Mouse (Mus musculus) lung, adult 2 months (tissue): Measurements from ENCODE around the gene Dgki.

ENCODE experiments used
- CTCF ChIP-seq: fragments of 200-500 bp; IDR thresholded peaks from 2 replicates; pipeline ENCODE4 v1.5.1; 2011; ENCODE audit warnings: mild to moderate bottlenecking, low read length, control low read depth; ENCODE audit not compliant: insufficient read depth
- POLR2A ChIP-seq: fragments of 200-500 bp; IDR thresholded peaks from 2 replicates; pipeline ENCODE4 v1.6.1; 2011; ENCODE audit warnings: low read depth, mild to moderate bottlenecking, control low read depth, low read length, borderline replicate concordance; ENCODE audit errors: extremely low read depth

DNA sequence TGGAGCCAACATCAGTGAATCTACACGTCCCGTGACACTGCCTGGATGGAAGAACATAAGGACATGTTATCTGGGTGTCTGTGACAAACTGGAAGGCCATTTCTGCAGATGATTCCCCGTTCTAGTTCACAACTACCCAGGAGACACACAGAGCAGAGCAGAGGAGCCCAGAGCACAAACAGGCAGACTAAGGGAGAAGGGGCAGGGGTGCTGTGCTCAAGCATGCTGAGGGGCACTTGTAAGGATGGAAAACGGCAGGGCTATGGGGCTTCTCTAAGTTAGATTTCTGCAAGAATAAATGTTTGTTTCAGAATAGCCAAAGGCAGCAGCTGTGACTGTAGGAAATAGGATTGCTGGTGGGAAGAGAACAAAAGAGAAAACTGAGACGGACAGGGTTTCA lies 408.2 kb downstream of the Dgki start:
- TF ChIP-seq POLR2A: no peak
- TF ChIP-seq CTCF: no peak
